Mouse (Mus musculus) kidney, adult 2 months (tissue): ENCODE measurements around the gene Slc4a1.

Experiments
- CTCF ChIP-seq: fragments of 200-500 bp; conservative IDR thresholded peaks from 2 replicates; pipeline ENCODE4 v1.5.1; 2011; ENCODE audit warnings: low read depth, mild to moderate bottlenecking, control low read depth, low read length, moderate library complexity, mixed read lengths; ENCODE audit not compliant: insufficient read depth, insufficient read length
- POLR2A ChIP-seq: fragments of 200-500 bp; IDR thresholded peaks from one replicate; pipeline ENCODE4 v1.6.1; 2011; ENCODE audit warnings: low read depth, low read length, control low read depth

DNA sequence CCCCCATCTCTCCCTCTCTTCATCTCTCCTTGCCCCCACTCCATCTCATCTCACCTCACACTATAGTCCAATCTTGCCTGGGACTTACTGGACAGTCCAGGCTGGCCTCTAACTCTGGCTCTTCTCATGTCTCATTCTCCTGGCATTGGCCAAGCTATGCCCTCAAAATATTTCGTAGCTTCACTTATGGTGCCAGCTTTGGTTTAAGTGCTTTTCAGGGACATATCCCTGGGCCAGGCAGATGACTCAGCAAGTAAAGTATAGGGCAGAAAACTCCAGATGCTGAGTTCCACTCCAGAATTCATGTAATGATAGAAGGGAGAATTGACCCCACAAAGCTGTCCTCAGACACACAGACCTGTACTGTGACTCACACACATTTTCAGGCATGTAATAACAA lies 29.8 kb downstream of the Slc4a1 start:
- TF ChIP-seq CTCF (no peak), POLR2A (no peak)
